Mouse (Mus musculus): ENCODE measurements around the gene Jpt1.

DNA sequence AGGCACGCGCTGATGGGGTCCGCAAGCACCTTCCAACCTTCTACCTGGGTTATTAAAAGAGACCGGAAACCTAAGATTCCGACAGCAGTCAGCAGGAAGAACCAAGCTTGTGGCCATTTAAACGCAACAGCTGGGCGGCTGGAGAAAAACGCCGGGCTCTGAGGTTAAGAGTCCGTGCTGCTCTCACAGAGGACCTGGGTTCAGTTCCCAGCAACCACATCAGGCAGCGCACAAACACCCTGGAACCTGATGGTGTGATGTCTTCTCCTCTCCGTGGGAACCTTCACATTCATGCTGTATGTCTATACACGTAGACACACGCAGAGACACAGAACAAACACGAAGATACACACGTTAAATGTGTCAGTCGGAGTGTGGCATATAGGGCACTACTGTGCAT, 41.5 kb upstream of the Jpt1 start:
- no peak for TF ChIP-seq POLR2A (IDR thresholded peaks at IDR 0.05; ENCODE audit: control insufficient read depth, low read depth, low read length)
- no peak for TF ChIP-seq CTCF (IDR thresholded peaks at IDR 0.05; ENCODE audit: control insufficient read depth, insufficient read depth, insufficient replicate concordance, low read depth, low read length)
